Mouse (Mus musculus) adrenal gland, adult 2 months (tissue): ENCODE results near the gene Bzw1. TPM values are rescaled to one million over a fixed set of nuclear protein-coding genes. Genes with fewer than 3 reads are reported as not detected.
A peak's percentile ranks its signal among the peaks of the same experiment; 100 is the strongest.

ENCODE experiments used
- DNase-seq: peaks from one replicate; pipeline ENCODE4 v3.0.0; 2021
- long read RNA-seq: library from polyadenylated mRNA; stranded (forward); transcript quantifications from one replicate; pipeline ENCODE4 v2.0.0, GENCODE M21; 2021
- polyA plus RNA-seq: library from polyadenylated mRNA; depleted of rRNA; stranded (reverse); fragments of >200 nt; gene quantifications from 2 replicates; pipeline ENCODE4 v1.2.3, GENCODE M21; 2012; rRNA removed
- total RNA-seq, 2 experiments: library from RNA; stranded (reverse); gene quantifications; 2 replicates each; pipeline ENCODE4 v1.2.3; 2021

The Bzw1 gene
- total RNA-seq: 100 to 1,000 TPM; 125 to 134 TPM
- polyA plus RNA-seq: 5.6 and 7.5 TPM in 2 replicates
- long read RNA-seq, transcript Bzw1-201 (12 exons, 3,876 nt): major isoform, 157 of 172 reads
- long read RNA-seq, partial matches to known transcripts: 11 of 172 reads
- long read RNA-seq, other reads (novel, unspliced or antisense): 3 of 172 reads

DNA sequence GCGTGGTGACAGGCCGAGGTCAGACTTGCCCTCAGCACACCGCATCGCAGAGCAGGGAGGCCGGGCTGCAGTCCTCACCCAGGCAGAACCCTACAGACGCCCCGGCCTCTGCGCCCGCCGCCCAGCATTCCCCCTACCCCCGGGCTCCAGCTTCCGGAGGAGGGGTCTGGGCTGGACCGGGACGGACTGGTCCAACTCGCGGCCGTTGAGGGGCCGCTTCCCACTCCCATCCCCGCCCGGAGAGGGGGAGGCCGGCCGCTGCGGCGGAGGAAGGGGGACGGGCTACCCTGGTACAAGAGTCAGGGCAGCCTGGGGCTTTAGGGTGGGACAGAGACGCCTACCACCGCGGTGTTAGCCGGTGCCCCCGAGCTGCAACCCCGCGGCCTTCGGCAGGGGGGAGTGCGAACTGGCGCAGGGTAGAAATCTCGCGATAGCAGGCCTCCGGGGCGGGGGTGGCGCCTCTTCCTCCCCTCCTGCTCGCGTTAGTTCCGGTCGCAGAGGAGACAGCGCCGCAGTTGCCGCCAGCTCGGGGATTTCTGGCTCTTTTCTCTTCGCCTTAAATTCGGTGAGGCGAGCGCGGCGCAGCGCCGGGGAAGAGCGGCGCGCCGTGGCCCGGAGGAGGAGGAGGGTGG lies at the start of gene Bzw1:
Gene Bzw1 (plus strand): TSS at position 247 of the 632 bp plus-strand sequence.
- peak; percentile 96 for DNase-seq

DNA sequence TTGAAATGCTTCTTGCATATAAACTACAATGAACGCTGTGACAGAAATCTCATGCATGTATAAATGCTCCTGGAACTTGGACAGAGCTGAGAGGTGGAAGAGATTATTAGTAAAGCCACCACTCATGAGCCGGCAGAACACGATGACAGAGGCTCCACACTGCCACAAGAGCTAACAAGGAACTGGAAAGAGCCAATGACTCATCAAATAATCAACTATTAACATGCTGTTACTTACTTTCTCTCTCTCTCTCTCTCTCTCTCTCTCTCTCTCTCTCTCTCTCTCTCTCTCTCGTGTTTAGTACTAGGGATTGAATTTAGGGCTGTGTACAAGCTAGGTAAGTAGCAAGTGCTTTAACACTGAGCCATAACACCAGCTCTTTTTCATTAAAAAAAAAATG lies 48.8 kb upstream of the Bzw1 start:
- DNase-seq: no peak

DNA sequence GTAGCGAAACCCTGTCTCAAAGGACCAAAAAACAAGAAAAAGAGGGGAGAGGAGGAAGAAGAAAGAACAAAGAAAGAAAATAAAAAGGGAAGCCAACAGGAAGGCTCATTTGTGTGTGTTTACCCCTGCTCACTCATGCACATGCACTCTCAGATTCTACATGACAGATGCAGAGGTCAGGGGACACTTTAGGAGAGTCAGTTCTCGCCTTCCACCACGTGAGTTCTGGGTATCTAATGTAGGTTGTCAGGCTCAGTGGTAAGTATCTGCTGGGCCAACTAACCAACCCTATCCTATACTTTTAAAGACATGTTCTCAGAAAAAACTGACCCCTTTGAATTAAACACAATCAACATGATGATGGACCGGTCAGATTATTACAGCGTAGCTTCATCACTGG lies 48.1 kb upstream of the Bzw1 start:
- no peak for DNase-seq

DNA sequence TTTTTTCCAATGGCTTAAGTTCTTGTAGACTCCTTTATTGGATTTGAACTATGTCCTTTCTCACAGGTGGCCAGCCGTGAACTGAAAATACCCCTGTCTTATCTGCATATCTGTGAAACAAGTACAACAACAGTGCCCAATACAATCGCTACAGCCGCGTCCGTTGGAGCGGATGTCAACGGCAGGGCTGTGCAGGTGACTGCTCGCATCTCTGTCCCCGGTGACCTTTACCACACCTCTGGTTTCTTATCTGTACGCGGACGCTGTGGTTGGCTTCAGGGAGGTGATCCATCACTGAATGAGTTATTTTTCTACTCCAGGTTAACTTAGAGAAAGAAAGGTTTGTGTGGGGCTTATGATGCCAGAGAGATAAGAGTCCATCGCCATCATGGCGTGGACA lies 46.5 kb upstream of the Bzw1 start:
- no peak for DNase-seq

DNA sequence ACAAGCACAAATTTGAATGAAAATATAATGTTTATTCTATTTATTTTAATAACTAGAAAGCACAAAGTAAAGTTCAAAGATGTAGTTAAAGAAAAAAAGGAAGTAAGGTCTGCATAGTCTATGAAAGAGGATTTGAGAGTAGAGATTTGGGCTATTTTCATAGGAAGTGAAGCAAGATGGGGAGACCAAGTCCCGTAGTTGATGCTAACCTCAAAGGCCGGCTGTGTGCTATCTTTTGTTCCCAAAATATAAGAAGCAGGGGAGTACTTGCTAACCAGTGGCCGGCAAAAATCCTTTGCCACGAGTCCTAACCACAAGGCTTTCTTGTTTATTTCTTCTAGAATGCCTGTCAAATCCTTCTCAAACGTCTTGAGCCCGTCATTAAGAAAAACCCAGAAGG lies 44.0 kb upstream of the Bzw1 start:
- no peak for DNase-seq

DNA sequence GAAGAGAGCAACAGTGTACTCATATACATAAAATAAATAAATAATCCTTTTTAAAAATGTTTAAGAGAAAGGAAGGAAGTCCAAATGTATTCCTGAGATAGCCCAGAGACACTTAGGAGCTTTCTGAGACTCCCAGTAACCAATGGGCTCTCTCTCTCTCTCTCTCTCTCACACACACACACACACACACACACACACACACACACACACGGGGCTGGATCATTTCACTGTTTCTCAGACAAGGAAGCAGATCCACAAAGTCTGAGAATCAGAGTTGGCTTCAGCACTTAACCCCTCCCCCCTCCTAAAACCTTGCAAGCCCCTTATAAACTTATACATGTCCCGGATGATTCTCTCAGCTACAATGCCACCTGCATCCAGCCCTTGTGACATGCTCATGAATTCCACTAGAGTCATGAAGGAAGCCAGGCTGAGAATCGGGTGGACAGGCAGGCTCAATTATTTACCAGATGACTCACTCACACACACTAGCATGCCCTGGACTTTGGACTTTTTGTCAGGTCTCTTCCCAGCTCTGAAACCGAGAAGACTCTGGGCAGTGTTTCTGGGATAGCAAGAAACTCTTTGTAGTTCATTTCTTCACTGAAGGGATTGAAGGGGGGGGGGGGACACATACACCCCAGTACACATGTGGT lies 39.3 kb upstream of the Bzw1 start:
- DNase-seq: peak; percentile 36

DNA sequence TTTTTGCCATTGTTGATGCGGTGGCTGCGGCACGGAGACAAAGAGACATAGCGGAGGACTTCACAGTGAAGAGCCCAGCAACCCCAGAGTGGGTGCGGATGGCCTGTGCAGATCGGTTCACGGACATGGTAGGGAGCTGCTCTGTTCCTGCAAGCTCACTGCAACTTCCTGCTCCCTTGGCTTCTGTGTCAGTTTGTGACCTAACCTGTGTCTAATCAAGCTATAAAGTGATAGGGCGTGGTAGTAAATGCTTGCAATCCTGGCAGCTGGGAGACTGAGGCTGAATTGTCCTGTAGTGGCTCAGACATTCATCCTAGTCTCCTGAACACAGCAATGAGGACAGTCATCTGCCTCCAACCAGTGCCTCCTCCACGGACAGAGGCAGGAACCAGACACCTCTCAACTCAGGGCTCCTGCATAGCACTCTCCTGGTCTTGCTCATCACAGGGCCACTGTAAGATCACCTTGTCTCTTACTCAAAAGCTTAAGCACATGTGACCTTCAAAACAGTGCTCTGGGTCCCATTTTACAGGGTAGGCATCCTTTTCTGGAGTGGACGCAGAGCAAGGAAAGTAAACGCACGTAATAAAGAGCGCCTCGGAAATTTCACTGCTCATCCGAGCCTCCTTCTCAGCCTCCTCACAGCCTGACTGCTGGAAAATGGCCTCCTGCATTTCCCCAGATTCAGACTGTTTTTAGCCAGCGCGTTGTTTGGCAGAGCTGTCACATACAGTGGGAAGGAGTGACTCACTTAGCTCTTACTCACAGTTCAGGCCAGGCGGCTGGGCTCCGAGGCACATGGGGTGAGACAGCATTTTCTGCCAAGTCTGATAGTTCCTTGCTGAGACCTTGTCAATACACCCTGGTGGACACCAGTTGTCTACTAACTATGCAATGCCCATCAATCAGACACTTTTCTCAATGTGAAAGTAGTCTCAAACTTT lies 33.5 kb upstream of the Bzw1 start:
- peak; percentile 87 for DNase-seq

DNA sequence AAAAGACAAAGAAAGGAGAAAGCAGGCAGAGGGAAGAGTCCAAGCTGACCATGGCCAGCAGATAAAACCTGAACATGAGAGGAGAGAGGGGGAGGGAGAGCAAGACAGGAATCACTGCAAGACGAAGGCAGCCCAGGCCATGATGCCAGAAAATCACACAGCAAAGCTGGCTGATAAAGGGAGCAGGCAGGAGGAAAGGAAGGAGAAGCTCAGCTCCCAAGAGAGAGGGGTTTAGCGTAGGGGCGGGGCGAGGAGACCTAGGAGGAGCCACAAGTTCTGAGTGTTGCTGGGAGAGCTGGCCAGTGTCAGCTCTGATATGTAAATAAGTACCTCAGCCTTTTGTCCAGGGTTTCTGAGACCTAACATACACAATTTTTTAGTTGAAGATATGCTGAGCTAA lies 30.4 kb upstream of the Bzw1 start:
- DNase-seq: no peak

DNA sequence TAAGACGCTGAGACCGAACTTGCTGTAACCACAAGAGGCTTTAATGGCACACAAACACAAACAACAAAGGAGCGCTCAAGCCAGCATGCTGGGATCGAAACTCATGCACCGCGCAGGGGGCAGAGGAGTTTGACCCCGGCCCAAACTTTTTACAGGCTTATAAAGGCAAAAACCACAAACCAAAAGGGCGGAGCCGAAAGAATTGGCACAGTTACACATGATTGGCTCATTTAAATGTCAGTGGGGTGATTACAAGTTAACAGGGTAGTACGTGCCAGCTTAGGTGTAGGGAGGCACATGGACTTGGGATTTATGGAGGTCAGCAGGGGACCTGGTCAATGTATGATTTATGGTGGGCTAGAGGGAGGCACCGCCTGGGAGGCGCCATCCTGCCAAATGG lies 28.1 kb upstream of the Bzw1 start:
- no peak for DNase-seq

DNA sequence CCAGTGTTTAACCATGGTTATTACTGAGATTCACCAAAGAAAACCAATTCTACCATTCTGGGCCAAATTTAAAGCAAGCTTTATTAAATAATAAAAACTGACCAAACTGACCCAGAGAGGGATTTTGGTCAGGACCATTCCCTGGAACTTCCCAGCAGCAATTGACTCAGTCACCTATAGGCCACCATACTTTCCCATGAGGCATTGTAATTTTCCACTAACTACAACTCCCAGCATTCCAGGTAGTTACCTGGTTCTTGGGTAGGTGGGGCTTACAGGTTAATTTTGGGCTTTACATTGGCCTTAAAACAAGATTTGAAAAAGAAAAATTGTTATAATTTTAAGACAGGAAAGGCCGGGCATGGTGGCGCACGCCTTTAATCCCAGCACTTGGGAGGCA lies 26.9 kb upstream of the Bzw1 start:
- DNase-seq: no peak

DNA sequence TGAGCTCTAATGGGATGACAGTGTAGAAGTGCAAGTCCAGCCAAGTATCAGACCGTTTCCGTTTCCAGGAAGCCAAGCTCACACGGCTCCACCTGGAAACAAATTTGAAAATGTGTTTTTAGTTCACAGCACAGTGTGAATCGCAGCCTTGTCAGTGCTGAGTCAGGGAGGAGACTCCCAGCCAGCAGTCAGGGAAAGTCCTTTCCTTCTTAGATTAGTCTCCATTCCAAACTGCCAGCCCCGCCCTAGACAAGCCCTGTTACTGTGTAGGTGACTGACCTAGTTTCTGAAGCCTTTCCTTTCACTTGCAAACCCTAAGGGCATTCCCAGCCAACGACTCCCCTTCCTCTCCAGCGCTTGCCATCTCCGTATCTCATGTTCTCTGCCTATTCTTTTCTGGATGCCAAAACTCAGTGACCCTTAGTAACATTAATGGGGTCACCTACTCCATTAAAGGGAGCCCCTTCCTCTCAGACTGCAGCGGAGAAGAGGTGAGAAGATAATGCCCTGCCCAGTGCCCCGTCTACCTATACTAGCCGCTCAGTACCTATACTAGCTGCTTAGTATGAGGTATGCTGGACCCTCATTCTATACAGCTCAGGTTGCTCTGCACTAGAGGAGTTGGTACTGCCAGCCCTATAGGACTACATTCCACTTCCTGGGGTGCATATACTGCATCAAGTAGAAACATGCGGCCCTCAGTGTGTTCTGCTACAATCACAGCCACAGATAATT lies 25.8 kb upstream of the Bzw1 start:
- DNase-seq: peak; percentile 24

DNA sequence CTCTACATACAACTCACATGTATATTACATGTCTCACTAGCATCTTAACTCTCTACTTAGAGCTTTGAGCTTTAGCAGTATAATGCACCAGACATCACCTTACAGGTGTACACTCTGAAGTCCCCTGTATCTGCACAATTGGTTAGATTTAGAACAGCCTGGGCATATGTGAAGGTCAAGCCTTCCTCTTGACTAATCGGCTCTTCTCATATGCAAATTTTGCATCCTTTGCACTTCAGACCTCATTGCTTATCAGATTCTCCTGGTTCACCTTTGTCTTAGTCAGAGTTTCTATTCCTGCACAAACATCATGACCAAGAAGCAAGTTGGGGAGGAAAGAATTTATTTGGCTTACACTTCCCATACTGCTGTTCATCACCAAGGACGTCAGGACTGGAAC lies 23.0 kb upstream of the Bzw1 start:
- DNase-seq: no peak

DNA sequence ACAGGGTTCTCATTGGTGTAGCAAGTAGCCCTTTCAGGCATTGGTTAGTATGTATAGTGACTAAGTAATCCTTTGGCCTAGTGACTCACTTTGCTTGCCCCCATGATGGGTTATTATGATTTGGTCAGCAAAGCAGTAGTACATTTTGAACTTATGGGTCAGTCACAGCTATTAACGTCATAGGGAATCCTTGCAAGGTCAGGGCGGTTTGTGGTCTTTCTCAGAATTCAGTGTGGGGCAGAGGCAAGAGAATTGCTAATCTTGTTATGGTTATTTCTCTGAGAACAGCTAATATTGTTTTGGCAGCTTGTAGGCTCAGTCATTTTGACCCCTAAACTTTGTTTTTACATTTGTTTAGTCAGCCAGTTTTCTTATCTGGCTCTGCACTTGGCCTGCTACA lies 18.4 kb upstream of the Bzw1 start:
- DNase-seq: peak; percentile 41

DNA sequence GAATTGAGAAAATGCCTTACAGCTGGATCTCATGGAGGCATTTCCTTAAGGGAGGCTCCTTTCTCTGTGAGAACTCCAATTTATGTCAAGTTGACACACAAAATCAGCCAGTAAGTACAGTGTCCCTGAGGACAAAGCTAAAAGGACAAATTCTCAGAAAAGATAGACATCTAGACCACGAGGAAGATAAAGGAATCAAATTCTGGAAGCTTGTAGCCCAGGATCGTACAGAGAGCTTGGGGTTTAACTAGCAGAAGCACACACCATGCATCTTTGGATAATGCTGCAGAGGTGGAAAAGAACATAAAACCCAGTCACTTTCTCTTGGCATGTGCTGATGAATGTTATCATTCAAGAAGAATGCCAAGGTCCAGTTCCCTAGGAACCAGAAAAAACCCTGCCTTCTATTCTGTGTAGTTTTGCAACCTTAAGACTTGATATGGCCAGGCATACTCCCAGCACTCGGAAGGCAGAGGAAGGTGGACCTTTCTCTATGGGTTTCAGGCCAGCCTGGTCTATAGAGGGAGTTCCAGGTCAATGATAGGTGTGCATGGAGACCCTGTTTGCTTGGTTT lies 17.0 kb upstream of the Bzw1 start:
- DNase-seq: peak; percentile 45

DNA sequence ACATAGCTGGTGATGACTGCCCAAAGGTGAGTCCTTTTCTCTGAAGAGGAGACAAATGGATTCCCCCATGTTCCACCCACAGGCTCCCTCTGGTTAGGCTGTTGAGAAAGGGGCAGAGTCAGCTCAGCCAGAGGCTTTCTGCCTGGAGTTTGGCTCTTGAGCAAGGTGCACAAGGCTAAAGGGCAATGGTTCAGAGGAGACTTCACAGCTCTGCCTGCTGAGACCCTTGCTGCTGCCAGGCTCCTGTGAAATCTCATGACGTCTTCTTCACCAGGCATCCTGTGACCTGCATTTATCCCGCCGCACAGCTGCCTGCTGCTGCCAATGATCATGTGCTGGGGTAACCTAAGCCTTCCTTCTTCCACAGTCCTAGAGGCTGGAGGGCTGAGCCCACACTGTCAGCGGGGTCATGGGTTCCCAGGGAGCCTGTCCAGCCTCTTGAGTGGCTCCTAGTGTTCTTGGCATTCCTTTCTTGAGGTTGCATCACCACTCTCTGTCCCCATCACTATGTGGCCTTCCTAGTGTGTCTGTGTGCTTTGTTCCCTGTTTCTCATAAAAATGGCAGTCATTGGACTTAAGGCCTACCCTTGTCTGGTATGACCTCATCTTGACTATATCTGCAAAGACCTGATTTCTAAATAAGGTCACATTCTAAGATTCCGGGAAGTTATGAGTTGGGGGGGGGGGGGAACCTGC lies 10.0 kb upstream of the Bzw1 start:
- DNase-seq: peak; percentile 35

DNA sequence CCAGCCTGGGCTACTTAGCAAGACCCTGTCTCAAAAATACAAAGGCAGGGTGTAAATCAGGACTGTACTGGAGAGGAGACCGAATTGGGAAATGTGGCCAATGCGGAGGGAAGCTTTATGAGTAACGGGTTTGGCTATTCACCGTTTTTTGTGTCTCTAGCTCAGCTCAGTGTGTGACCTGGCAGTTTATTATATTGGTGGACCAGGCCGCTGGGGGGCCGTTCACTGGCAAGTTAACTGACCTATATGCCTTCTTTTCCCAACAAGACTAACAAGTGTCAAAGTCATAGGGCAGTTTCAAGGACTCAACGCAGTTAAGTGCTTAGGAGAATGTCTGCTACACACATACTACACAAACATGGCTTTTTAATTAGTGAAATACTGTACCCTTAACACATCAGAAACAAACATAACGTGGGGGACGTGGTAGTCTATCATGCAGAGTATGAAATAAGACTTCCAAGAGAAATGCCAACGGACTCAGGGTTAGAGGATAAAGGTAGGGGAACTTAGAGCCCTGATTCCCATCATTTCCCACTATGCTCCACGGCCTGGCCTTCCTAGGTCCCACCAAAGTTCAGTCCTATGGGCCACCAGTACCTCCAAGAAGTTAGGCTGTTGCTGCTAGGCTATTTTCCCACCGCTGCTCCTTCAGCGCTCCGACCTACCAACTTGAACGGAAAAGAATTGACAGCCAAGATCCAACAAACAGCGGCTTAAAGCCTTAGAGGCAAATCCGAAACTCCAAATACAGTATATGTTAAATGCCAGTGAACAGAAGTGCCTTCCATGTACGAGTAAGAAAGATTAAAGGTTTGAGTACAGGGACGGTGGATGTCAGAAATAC lies 1.1 kb upstream of the Bzw1 start:
- DNase-seq: no peak

DNA sequence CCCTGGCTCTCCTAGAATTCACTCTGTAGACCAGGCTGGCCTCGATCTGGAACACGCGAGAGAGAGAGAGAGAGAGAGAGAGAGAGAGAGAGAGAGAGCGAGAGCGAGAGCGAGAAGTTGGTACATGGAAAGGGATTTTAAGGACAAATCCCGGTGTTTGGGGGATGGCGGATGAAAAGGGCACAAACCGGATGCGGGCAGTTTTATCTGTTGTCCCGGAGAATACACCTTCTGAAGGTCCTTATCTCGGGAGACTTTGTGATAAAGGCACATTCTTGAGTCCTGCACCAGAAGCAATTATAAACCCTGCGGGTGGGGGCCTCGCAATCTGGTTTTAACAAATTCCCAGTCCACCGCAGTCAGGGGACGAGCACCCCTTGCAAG lies 438 bp upstream of the Bzw1 start:
- no peak for DNase-seq

DNA sequence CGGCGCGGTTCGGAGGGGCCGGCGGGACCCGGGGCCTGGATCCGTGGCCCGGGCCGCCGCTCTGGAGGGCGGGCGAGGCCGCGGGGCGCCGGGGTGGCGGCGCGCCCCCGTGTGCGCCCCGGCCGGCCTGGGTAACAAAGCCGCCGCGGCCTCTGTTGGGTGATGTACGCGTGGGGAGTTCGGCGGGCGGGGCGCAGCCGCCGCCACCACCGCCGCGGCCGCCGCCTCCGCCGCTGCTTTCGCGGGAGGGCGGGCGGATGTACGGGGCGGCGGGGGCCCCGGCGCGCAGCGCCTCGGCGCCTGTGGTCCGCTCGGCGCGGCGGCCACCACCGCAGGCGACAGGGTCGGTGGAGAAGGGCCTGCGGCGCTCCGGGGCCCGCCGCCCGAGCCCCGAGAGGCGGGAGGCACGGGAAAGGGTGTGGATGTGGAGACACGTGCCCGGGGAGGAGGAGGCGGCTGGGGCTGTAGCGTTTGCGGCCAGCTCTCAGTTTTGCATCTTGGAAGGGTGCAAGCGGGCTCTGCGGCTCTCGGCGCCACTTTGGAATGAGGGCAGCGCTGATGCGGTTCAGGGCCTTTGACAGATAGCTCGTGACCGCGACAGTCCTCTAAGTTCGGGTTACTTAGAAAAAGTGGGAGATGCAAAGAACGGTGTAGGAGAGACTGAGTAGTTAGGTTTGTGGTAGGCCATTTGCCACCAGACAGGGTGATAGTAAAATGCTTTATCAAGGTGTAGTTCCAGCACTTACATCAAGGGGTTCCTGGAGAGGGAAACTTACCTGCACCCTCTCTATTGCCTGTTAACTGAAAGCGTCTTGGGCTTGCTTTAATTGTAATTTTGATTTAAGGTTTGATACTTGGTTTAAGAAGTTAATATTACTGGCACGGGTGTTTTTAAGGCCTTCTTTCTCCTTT lies 842 bp downstream of the Bzw1 start:
- peak; percentile 78 for DNase-seq

DNA sequence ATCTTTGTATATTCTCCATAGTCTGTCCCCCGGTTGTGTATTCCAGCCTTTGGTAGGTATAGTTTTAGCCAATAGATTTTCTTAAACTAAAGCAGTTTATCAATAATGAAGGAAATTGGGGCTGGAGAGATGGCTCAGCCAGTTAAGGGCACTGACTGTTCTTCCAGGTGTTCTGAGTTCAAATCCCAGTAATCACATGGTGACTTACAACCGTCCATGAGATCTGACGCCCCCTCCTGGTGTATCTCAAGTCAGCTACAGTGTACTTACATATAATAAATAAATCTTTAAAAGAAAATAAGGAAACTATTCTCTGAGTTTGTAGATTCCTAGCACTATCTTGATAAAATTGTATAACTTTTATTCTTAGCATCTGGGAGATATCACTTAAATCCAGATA lies 2.6 kb downstream of the Bzw1 start:
- DNase-seq: no peak
